Mouse (Mus musculus) C2C12 (cell line): ENCODE results near the gene 3110009E18Rik.

Experiments
- CEBPB ChIP-seq: IDR thresholded peaks from one replicate; pipeline ENCODE4 v1.6.1; 2011; ENCODE audit warnings: low read depth, mild to moderate bottlenecking, control low read depth, moderate library complexity
- CTCF ChIP-seq: IDR thresholded peaks from one replicate; pipeline ENCODE4 v1.5.1; 2011; ENCODE audit not compliant: control insufficient read depth, insufficient read depth, insufficient read length
- MYOD1 ChIP-seq: IDR thresholded peaks from one replicate; pipeline ENCODE4 v1.6.1; 2011; ENCODE audit warnings: low read depth; ENCODE audit not compliant: control insufficient read depth, insufficient read length
- MYOG ChIP-seq: IDR thresholded peaks from one replicate; pipeline ENCODE4 v1.6.1; 2011; ENCODE audit not compliant: control insufficient read depth, insufficient read length; ENCODE audit errors: extremely low read depth
- USF1 ChIP-seq: IDR thresholded peaks from one replicate; pipeline ENCODE4 v1.6.1; 2011; ENCODE audit warnings: low read depth, mild to moderate bottlenecking, control low read depth, moderate library complexity

DNA sequence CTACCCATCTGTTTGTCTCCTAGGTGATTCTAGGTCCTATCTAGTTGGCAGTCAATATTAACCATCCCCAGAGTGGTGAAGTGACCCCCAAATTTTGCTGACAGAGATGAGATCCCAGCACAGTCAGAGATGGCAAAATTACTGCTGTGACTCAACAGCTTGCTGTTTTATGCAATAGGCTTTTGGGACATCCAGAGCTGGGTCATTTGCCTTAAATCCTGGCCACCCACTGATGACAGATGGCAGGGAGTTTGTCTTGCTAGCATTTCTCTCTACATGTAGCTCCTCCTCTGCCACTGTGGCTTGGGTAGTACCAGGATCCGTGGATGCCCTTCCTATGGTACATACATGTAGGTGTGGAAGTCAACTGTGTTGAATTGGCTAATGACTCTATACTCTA is 11.4 kb downstream of the 3110009E18Rik start:
- TF ChIP-seq USF1 (no peak), CTCF (no peak), CEBPB (no peak), MYOD1 (no peak), MYOG (no peak)
